Mouse (Mus musculus): ENCODE measurements around the gene Calml3.

DNA sequence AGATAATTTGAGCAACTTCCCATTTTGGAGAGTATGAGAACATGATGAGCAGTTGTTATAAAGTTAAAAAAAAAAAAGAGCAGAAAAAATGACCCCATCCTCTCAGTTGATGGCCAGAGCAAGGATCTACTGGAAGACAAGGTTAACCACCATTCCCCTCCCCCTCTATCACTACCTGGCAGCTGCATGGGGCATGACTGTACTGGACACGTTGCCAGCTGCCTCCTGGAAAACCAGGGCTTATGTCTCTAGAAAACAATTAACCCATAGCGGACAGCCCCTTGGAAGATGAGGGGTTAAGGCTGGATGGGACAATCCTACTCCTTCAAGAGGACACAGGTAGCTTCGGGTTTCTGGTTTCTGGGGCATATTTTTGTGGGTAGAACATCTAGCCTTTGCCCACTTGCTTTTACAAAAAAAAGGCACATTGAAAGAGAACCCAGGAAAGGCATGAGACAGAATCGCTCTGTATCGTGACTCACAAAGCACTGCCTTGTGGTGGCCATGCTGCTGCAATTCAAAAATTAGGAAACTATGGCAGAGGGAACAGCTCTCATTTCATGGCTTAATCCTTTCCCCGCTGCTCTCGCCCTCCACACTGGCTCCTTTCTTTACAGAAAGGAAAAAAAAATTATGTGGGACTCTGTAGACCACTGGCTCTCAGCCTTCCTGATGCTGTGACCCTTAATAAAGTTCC is 3.2 kb upstream of the Calml3 start:
- TF ChIP-seq CTCF (conservative IDR thresholded peaks at IDR 0.05; ENCODE audit: low read length), result no peak
- TF ChIP-seq POU5F1 (IDR thresholded peaks at IDR 0.05; ENCODE audit: borderline replicate concordance, low read length), result no peak
- no peak for TF ChIP-seq NANOG (IDR thresholded peaks at IDR 0.05; ENCODE audit: borderline replicate concordance, low read length)
